Mouse (Mus musculus) left cerebral cortex, adult 18-20 months (tissue): ENCODE results near the gene Gtf2b. TPM values are rescaled to one million over a fixed set of nuclear protein-coding genes. Genes with fewer than 3 reads are reported as not detected.

Experiments used
- DNase-seq, 2 experiments: peaks; one replicate each; pipeline ENCODE4 v3.0.0; 2021 to 2022; ENCODE audit warnings: low spot score in 2 of 2, mixed read lengths in 1 of 2
- total RNA-seq, 2 experiments: library from RNA; stranded (reverse); gene quantifications; 2 replicates each; pipeline ENCODE4 v1.2.3; 2021

Gene Gtf2b
- total RNA-seq, 2 experiments from 2014 or later: 41.2 to 42.4 TPM

- peak in 1 of 2 experiments; percentile 13 for DNase-seq
Measured at GRCm38 (mm10) chr3:142795587-142795986, 30.7 kb downstream of the Gtf2b start.

DNA sequence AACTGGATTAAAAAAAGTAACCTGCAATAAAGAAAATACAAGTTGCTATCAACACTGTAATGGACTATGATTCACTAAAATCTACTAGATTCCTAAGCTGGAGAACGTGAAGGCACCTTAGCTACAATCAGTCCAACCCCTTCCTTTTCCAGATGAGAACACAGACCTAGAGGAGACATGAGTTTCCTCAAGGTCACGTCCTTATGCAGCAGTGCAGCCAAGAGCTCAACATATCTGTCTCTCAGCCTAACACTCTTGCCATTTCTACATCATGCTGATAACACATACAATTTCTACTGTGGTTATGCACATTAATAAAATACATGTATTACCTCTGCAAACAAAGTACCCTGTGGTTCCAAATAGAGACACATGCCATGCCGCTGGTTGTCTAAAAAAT lies 46.7 kb downstream of the Gtf2b start:
- DNase-seq: no peak

DNA sequence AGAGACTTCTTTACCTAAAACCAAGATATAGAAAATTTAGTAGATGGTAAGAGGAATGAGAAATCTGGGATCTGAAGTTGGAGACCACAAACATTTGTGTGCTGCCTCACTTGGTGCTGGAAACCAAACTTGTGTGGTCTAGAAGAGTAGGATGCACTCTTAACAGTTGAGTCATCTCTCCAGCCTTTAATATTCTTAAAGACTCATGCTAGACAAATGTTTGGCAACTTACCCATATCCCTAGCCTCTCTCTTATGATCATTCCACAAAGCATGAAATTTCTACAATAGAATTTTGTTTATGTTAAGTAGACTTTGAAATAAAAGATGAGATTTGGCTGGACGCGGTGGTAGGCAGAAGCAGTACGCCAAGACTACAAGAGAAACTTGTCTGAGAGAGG lies 52.7 kb downstream of the Gtf2b start:
- DNase-seq: no peak

- no peak for DNase-seq
Measured at GRCm38 (mm10) chr3:142823606-142824005, 58.8 kb downstream of the Gtf2b start.

DNA sequence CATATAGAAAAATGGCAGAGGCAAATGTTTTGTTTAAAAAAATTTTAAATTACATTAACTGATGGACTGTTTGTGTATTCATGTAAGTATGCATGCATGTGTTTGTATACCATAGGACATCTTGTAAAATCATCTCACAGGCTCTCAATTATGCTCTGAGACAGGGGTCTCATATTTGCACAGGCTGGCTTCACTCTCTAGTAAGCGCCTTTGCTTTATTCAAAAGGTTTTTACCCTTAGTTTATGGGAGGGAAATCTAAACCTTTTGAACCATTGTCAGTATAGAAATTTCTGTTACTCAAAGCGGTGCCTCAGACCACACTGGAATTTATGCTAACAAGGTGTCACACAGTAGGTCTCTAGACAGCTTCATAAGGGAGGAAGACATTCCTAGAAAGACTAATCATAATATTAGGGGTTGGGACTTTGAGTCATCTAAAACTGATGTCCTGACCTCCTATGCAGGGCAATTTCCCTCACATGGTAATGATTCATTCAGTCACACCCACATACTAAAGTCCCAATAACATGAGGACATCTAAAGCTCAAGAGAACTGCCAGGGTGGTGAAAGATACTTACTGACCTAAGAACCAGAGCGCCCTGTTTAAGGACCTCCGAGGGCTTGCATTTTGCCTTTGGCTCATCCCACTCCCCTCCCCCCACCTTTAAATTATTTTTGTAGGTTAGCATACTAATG lies 61.8 kb downstream of the Gtf2b start:
- no peak for DNase-seq

DNA sequence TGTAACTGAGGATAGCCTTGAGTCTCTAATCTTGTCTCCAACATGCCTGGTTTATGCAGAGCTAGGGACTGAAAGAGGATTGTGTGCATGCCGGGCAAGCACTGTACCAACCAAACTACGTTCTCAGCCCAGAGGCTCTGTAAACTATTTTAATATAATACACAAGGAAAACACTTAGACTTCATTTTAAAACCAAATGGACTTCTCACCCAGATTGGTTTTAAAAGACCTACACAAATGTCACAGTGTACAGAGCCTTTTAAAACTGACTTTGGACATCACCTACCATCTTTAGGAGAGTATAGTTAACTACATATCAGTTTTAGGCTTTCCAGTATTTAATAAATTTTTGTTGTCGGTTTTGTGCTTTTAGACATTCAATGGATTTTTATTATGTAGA lies 68.1 kb downstream of the Gtf2b start:
- no peak for DNase-seq

Other genes starting within 250 kb of the Gtf2b start
- gene Gbp7, start 234.7 kb upstream of the Gtf2b start, total RNA-seq: 1 to 10 TPM; 2.8 to 4.2 TPM
- gene Gbp3, start 205.0 kb upstream of the Gtf2b start, total RNA-seq: 1 to 10 TPM; 4.0 to 4.5 TPM
- gene Gbp2b, start 170.2 kb upstream of the Gtf2b start, total RNA-seq: not detected
- 1 to 10 TPM; 2.2 to 2.7 TPM for gene Gbp2, start 144.4 kb upstream of the Gtf2b start, total RNA-seq
- 1 to 10 TPM; 5.9 to 6.6 TPM for gene Kyat3, start 64.0 kb upstream of the Gtf2b start, total RNA-seq
- 10 to 100 TPM; 29.1 to 34.1 TPM for gene Pkn2, start 117.0 kb downstream of the Gtf2b start, total RNA-seq